Mouse (Mus musculus): ENCODE measurements around the gene Tagap1. TPM values are rescaled to one million over a fixed set of nuclear protein-coding genes. Genes with fewer than 3 reads are reported as not detected.
A peak's percentile ranks its signal among the peaks of the same experiment; 100 is the strongest.
"Not testable (repeated sequence)": the region's sequence is repeated elsewhere in the genome, so short reads cannot be mapped to it uniquely, and the experiment has no call there.

Tagap1 gene
- 57.1 and 68.4 TPM in 2 replicates for polyA plus RNA-seq (2012; rRNA removed)

DNA sequence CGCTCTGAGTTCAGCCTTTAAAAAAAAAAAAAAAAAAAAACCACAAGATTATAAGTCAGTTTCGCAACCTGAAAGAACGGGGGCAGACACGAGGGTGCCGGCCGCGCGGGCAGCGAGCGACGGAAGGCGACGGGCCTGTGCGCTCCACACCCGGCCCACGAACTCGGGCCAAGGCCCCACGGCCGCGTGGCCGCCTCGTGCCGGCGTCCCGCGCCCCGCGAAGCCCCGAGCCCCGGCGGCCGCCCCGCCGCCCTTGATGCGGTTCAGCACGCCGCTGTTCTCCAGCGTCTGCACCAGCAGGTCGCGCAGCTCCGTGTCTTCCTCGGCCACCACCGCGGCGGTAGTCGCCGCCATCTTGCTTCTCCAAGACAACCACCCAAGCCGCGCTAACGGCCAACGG lies at the start of gene Tagap1:
TSS of gene Tagap1 (minus strand) at position 381 of the 400 bp plus-strand sequence.
- not testable (repeated sequence) for H3K27me3 ChIP-seq (ENCODE audit: control insufficient read depth, insufficient read depth, low read length); H3K36me3 ChIP-seq (ENCODE audit: control insufficient read depth, insufficient read depth, low read length); H3K4me1 ChIP-seq (ENCODE audit: control insufficient read depth, insufficient read depth, low read length)
- H3K4me3 ChIP-seq (ENCODE audit: control insufficient read depth, low read depth, low read length), result peak within 1 kb of the TSS; percentile 84
- peak within 1 kb of the TSS; percentile 85 for H3K27ac ChIP-seq (ENCODE audit: control insufficient read depth, insufficient read depth, low read depth, low read length)

GRCm38 (mm10) chr17:7009901-7010300 lies 48.9 kb upstream of the Tagap1 start:
- H3K4me1 ChIP-seq (ENCODE audit: control insufficient read depth, insufficient read depth, low read length); H3K36me3 ChIP-seq (ENCODE audit: control insufficient read depth, insufficient read depth, low read length); H3K27ac ChIP-seq (ENCODE audit: control insufficient read depth, insufficient read depth, low read depth, low read length); H3K4me3 ChIP-seq (ENCODE audit: control insufficient read depth, low read depth, low read length); H3K27me3 ChIP-seq (ENCODE audit: control insufficient read depth, insufficient read depth, low read length): not testable (repeated sequence)

DNA sequence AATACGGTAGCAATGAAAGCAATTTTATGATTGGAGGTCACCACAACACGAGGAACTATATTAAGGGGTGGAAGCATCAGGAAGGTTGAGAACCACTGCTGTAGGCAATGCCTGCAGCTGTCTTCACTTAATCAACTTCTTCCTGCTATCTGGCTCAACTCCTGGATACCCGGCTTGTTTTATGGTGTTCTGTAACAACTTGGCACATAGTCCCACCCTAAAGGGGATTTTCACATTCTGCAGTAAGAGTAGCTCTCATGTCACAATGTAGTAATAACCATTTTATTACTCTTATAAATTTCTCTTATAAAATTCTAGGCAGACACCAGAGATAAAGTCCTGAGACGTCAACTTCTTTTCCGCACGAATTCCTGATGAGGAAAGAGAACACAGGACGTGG lies 48.5 kb upstream of the Tagap1 start:
- not testable (repeated sequence) for H3K27me3 ChIP-seq (ENCODE audit: control insufficient read depth, insufficient read depth, low read length); H3K36me3 ChIP-seq (ENCODE audit: control insufficient read depth, insufficient read depth, low read length); H3K4me1 ChIP-seq (ENCODE audit: control insufficient read depth, insufficient read depth, low read length); H3K27ac ChIP-seq (ENCODE audit: control insufficient read depth, insufficient read depth, low read depth, low read length); H3K4me3 ChIP-seq (ENCODE audit: control insufficient read depth, low read depth, low read length)

- H3K4me3 ChIP-seq (ENCODE audit: control insufficient read depth, low read depth, low read length); H3K4me1 ChIP-seq (ENCODE audit: control insufficient read depth, insufficient read depth, low read length); H3K36me3 ChIP-seq (ENCODE audit: control insufficient read depth, insufficient read depth, low read length); H3K27me3 ChIP-seq (ENCODE audit: control insufficient read depth, insufficient read depth, low read length); H3K27ac ChIP-seq (ENCODE audit: control insufficient read depth, insufficient read depth, low read depth, low read length): not testable (repeated sequence)
These were observed 47.9 kb upstream of the Tagap1 start for GRCm38 (mm10) chr17:7008885-7009284.

DNA sequence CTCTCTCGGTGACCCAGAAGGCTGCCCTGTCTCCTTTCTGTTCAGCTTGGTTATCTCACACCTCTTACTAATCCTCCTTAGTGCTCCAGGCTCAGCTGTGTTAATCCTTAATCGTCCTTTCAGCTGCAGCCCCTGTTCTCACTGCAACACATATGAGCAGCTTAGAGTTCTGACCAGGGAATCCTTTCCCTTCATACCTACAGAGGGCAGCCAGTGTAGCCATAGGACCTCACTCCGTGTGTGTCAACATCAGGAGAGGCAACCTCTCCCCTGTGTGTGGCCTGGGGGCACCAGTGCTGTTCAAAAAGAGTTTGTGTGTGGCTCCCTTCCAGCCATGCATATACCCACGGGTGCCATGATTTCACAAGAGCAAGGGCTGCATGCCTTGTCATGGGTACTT lies 44.7 kb upstream of the Tagap1 start:
- H3K27me3 ChIP-seq (ENCODE audit: control insufficient read depth, insufficient read depth, low read length); H3K36me3 ChIP-seq (ENCODE audit: control insufficient read depth, insufficient read depth, low read length); H3K27ac ChIP-seq (ENCODE audit: control insufficient read depth, insufficient read depth, low read depth, low read length); H3K4me1 ChIP-seq (ENCODE audit: control insufficient read depth, insufficient read depth, low read length); H3K4me3 ChIP-seq (ENCODE audit: control insufficient read depth, low read depth, low read length): not testable (repeated sequence)

- H3K27me3 ChIP-seq (ENCODE audit: control insufficient read depth, insufficient read depth, low read length); H3K4me1 ChIP-seq (ENCODE audit: control insufficient read depth, insufficient read depth, low read length); H3K36me3 ChIP-seq (ENCODE audit: control insufficient read depth, insufficient read depth, low read length); H3K4me3 ChIP-seq (ENCODE audit: control insufficient read depth, low read depth, low read length); H3K27ac ChIP-seq (ENCODE audit: control insufficient read depth, insufficient read depth, low read depth, low read length): not testable (repeated sequence)
These were observed 42.4 kb upstream of the Tagap1 start for GRCm38 (mm10) chr17:7003392-7003791.

GRCm38 (mm10) chr17:7001790-7002585 lies 41.0 kb upstream of the Tagap1 start:
- H3K27me3 ChIP-seq (ENCODE audit: control insufficient read depth, insufficient read depth, low read length); H3K4me3 ChIP-seq (ENCODE audit: control insufficient read depth, low read depth, low read length); H3K27ac ChIP-seq (ENCODE audit: control insufficient read depth, insufficient read depth, low read depth, low read length); H3K4me1 ChIP-seq (ENCODE audit: control insufficient read depth, insufficient read depth, low read length); H3K36me3 ChIP-seq (ENCODE audit: control insufficient read depth, insufficient read depth, low read length): not testable (repeated sequence)

DNA sequence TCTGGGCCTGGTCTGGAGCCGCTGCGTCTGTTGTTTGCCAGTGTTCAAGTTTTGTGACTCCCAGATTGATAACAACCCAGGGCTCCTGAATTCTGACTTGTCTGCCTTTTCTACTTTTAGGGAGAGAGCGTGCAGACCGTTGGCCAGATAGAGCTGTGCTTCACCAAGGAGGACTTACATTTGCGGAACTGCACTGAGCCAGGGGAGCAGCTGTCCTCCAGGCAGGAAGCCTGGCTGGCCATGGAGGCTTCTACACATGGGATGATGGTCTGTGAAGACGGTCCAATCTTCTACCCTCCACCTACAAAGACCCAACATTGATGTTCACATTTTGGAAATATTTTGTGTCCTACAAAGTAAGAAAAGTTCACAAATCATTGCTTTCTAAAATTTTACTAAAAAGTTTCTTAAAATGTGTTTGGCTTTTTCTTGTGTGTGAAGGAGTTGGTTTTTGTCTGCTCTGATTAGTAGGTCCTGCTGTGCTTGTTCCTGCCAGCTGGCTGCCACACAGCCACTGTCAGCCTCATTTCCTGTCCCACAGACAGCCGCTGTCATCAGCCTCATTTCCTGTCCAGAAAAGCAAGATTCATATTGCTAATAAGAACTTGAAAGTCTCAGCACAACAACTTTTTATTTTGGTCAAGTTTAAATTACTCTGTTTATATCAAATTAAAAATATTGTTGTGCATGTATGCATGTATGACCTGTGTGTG lies 37.0 kb upstream of the Tagap1 start:
- not testable (repeated sequence) for H3K36me3 ChIP-seq (ENCODE audit: control insufficient read depth, insufficient read depth, low read length); H3K27me3 ChIP-seq (ENCODE audit: control insufficient read depth, insufficient read depth, low read length); H3K4me1 ChIP-seq (ENCODE audit: control insufficient read depth, insufficient read depth, low read length); H3K4me3 ChIP-seq (ENCODE audit: control insufficient read depth, low read depth, low read length); H3K27ac ChIP-seq (ENCODE audit: control insufficient read depth, insufficient read depth, low read depth, low read length)

DNA sequence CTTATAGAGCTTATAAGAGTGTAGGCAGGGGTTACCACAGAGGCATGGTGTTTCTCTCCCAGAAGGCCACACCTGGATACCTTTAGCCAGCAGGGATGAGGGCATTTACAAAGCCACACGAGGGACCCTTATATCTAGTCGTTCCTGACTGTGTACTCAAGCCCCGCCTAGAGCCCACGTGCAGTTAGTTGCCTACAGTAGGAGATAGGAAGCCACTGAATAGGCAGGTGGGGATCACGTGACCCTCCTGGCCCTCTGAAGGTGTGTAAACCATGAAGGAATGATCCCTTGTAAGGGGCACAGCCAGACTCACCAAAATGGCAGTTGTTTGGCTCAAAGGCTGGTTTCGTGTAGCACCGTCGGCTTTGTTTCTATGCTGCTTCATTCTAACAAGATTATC lies 35.9 kb upstream of the Tagap1 start:
- not testable (repeated sequence) for H3K4me3 ChIP-seq (ENCODE audit: control insufficient read depth, low read depth, low read length); H3K36me3 ChIP-seq (ENCODE audit: control insufficient read depth, insufficient read depth, low read length); H3K27me3 ChIP-seq (ENCODE audit: control insufficient read depth, insufficient read depth, low read length); H3K4me1 ChIP-seq (ENCODE audit: control insufficient read depth, insufficient read depth, low read length); H3K27ac ChIP-seq (ENCODE audit: control insufficient read depth, insufficient read depth, low read depth, low read length)

GRCm38 (mm10) chr17:6995504-6995903 lies 34.5 kb upstream of the Tagap1 start:
- not testable (repeated sequence) for H3K4me3 ChIP-seq (ENCODE audit: control insufficient read depth, low read depth, low read length); H3K36me3 ChIP-seq (ENCODE audit: control insufficient read depth, insufficient read depth, low read length); H3K4me1 ChIP-seq (ENCODE audit: control insufficient read depth, insufficient read depth, low read length); H3K27me3 ChIP-seq (ENCODE audit: control insufficient read depth, insufficient read depth, low read length); H3K27ac ChIP-seq (ENCODE audit: control insufficient read depth, insufficient read depth, low read depth, low read length)

GRCm38 (mm10) chr17:6986118-6986517 lies 25.2 kb upstream of the Tagap1 start:
- H3K4me1 ChIP-seq (ENCODE audit: control insufficient read depth, insufficient read depth, low read length); H3K27ac ChIP-seq (ENCODE audit: control insufficient read depth, insufficient read depth, low read depth, low read length); H3K36me3 ChIP-seq (ENCODE audit: control insufficient read depth, insufficient read depth, low read length); H3K27me3 ChIP-seq (ENCODE audit: control insufficient read depth, insufficient read depth, low read length); H3K4me3 ChIP-seq (ENCODE audit: control insufficient read depth, low read depth, low read length): not testable (repeated sequence)

DNA sequence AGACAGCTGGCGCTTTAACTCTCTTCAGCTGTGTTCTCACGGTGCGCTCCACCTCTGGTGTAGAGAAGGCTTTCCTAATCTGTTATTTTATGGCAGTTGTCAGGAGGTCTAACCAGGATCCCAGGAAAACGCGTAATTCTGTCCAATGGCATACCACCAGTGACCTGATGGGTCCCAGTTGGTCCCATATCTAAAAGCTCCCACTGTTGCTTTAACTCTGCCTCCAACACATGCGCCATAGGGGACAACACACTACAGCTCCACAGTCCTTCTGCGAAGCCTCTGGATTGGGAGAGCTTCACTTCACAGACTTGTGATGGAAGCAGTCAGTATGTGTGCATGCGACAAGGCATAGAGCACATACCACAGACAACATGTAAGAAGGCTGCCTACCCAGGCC lies 19.2 kb upstream of the Tagap1 start:
- not testable (repeated sequence) for H3K27me3 ChIP-seq (ENCODE audit: control insufficient read depth, insufficient read depth, low read length); H3K27ac ChIP-seq (ENCODE audit: control insufficient read depth, insufficient read depth, low read depth, low read length); H3K4me3 ChIP-seq (ENCODE audit: control insufficient read depth, low read depth, low read length)

More for the DNA sequence above, 19.2 kb upstream of the Tagap1 start:
- not testable (repeated sequence) for H3K4me1 ChIP-seq (ENCODE audit: control insufficient read depth, insufficient read depth, low read length); H3K36me3 ChIP-seq (ENCODE audit: control insufficient read depth, insufficient read depth, low read length)
